Mouse (Mus musculus) CH12.LX (cell line): Measurements from ENCODE around the gene Fkbp6. TPM values are rescaled to one million over a fixed set of nuclear protein-coding genes. Genes with fewer than 3 reads are reported as not detected.

Experiments
- DNase-seq: peaks from one replicate; pipeline ENCODE4 v3.0.0-alpha.2; 2013; ENCODE audit errors: extremely low read depth
- H3K27ac ChIP-seq: 2 replicates; pipeline ENCODE4 v1.5.1; 2012; ENCODE audit warnings: low read depth, mild to moderate bottlenecking, control low read depth, moderate library complexity; ENCODE audit not compliant: insufficient read depth
- H3K27me3 ChIP-seq: replicated peaks from 2 replicates; pipeline ENCODE3; 2012; ENCODE audit warnings: inconsistent platforms
- H3K36me3 ChIP-seq, 2 experiments: replicated peaks in 1 of 2; 2 replicates each; pipeline versions ENCODE3 to v1.6.1; 2012; ENCODE audit warnings: inconsistent platforms in 1 of 2, low read length in 1 of 2, mild to moderate bottlenecking in 1 of 2, mixed read lengths in 1 of 2, moderate library complexity in 1 of 2; ENCODE audit not compliant: control insufficient read depth in 1 of 2, insufficient read depth in 1 of 2
- H3K4me1 ChIP-seq, 2 experiments: 2 replicates each; pipeline ENCODE4 v1.6.1; 2012; ENCODE audit warnings: inconsistent platforms in 1 of 2, moderate library complexity in 1 of 2; ENCODE audit not compliant: insufficient read depth in 2 of 2, control insufficient read depth in 1 of 2
- H3K4me2 ChIP-seq: 2 replicates; pipeline ENCODE4 v1.6.1; 2012; ENCODE audit warnings: low read depth, mild to moderate bottlenecking, control low read depth; ENCODE audit not compliant: poor library complexity, insufficient read depth, severe bottlenecking
- H3K4me3 ChIP-seq, 3 experiments: fragments of 150-350 bp in 1 of 3; sonication (generic) in 1 of 3; replicated peaks in 1 of 3; 2 replicates each; pipeline versions ENCODE3 to v1.5.1; 2011 to 2012; ENCODE audit warnings: low read depth in 2 of 3, low read length in 2 of 3, mild to moderate bottlenecking in 2 of 3, moderate library complexity in 2 of 3, control low read depth in 1 of 3, improper control_type of control experiment in 1 of 3, inconsistent platforms in 1 of 3, mixed read lengths in 1 of 3; ENCODE audit not compliant: poor library complexity in 1 of 3
- H3K79me2 ChIP-seq: replicated peaks from 2 replicates; pipeline ENCODE4 v1.6.1; 2012; ENCODE audit warnings: mild to moderate bottlenecking, moderate library complexity; ENCODE audit not compliant: control insufficient read depth, poor library complexity, insufficient read depth, severe bottlenecking; ENCODE audit errors: extremely low read depth
- H3K9ac ChIP-seq: 2 replicates; pipeline ENCODE4 v1.6.1; 2012; ENCODE audit warnings: low read depth, mild to moderate bottlenecking, control low read depth, moderate library complexity; ENCODE audit not compliant: insufficient read depth
- H3K9me3 ChIP-seq: replicated peaks from 2 replicates; pipeline ENCODE3; 2012; ENCODE audit warnings: low read length, inconsistent platforms, mixed read lengths
- CHD1 ChIP-seq: IDR thresholded peaks from 2 replicates; pipeline ENCODE4 v1.6.1; 2012; ENCODE audit warnings: low read depth, low read length, improper control_type of control experiment, inconsistent platforms
- ELF1 ChIP-seq: IDR thresholded peaks from 2 replicates; pipeline ENCODE4 v1.6.1; 2014; ENCODE audit warnings: low read depth, mild to moderate bottlenecking, inconsistent platforms, low read length, improper control_type of control experiment
- EP300 ChIP-seq: IDR thresholded peaks from 2 replicates; pipeline ENCODE4 v1.6.1; 2011; ENCODE audit warnings: low read length, improper control_type of control experiment
- IRF4 ChIP-seq: IDR thresholded peaks from 2 replicates; pipeline ENCODE4 v1.6.1; 2014; ENCODE audit warnings: low read depth, mild to moderate bottlenecking, inconsistent platforms, low read length, improper control_type of control experiment
- KAT2A ChIP-seq: IDR thresholded peaks from 2 replicates; pipeline ENCODE4 v1.6.1; 2012; ENCODE audit warnings: low read length, improper control_type of control experiment, inconsistent platforms; ENCODE audit not compliant: insufficient replicate concordance
- MAFK ChIP-seq: IDR thresholded peaks from 2 replicates; pipeline ENCODE4 v1.6.1; 2011; ENCODE audit warnings: low read length, improper control_type of control experiment; ENCODE audit not compliant: insufficient replicate concordance
- MAX ChIP-seq: IDR thresholded peaks from 2 replicates; pipeline ENCODE4 v1.6.1; 2011; ENCODE audit warnings: low read length, improper control_type of control experiment
- MAZ ChIP-seq: IDR thresholded peaks from 2 replicates; pipeline ENCODE4 v1.6.1; 2012; ENCODE audit warnings: low read depth, mild to moderate bottlenecking, inconsistent platforms, low read length, improper control_type of control experiment, moderate library complexity
- MXI1 ChIP-seq: IDR thresholded peaks from 2 replicates; pipeline ENCODE4 v1.6.1; 2011; ENCODE audit warnings: mild to moderate bottlenecking, low read depth, low read length, improper control_type of control experiment
- MYC ChIP-seq: IDR thresholded peaks from 2 replicates; pipeline ENCODE4 v1.6.1; 2011; ENCODE audit warnings: low read depth, mild to moderate bottlenecking, improper control_type of control experiment, low read length
- NRF1 ChIP-seq: IDR thresholded peaks from 2 replicates; pipeline ENCODE4 v1.6.1; 2014; ENCODE audit warnings: low read depth, mild to moderate bottlenecking, inconsistent platforms, low read length, improper control_type of control experiment, moderate library complexity
- POLR2AphosphoS2 ChIP-seq: IDR thresholded peaks from 2 replicates; pipeline ENCODE4 v1.6.1; 2011; ENCODE audit warnings: low read depth, low read length, improper control_type of control experiment
- SIN3A ChIP-seq: IDR thresholded peaks from 2 replicates; pipeline ENCODE4 v1.6.1; 2012; ENCODE audit warnings: low read length, improper control_type of control experiment, inconsistent platforms
- TCF12 ChIP-seq: IDR thresholded peaks from 2 replicates; pipeline ENCODE4 v1.6.1; 2014; ENCODE audit warnings: low read depth, mild to moderate bottlenecking, inconsistent platforms, low read length, improper control_type of control experiment
- UBTF ChIP-seq: IDR thresholded peaks from 2 replicates; pipeline ENCODE4 v1.6.1; 2012; ENCODE audit warnings: low read depth, mild to moderate bottlenecking, inconsistent platforms, low read length, improper control_type of control experiment, moderate library complexity
- USF1 ChIP-seq: IDR thresholded peaks from 2 replicates; pipeline ENCODE4 v1.6.1; 2014; ENCODE audit warnings: low read depth, mild to moderate bottlenecking, inconsistent platforms, low read length, improper control_type of control experiment
- USF2 ChIP-seq: conservative IDR thresholded peaks from 2 replicates; pipeline ENCODE4 v1.6.1; 2011; ENCODE audit warnings: low read depth, low read length, improper control_type of control experiment
- ZC3H11A ChIP-seq: IDR thresholded peaks from 2 replicates; pipeline ENCODE4 v1.6.1; 2012; ENCODE audit warnings: low read depth, mild to moderate bottlenecking, inconsistent platforms, low read length, improper control_type of control experiment
- ZKSCAN1 ChIP-seq: IDR thresholded peaks from 2 replicates; pipeline ENCODE4 v1.6.1; 2012; ENCODE audit warnings: low read depth, inconsistent platforms, low read length, improper control_type of control experiment, borderline replicate concordance
- dilution Hi-C: fragments of 300-500 bp; cut with MboI; formaldehyde crosslinking; loops from 2 replicates; pipeline ENCODE4 v1.14.3; 2020; ENCODE audit warnings: low sequenced_read_pairs; ENCODE audit not compliant: extremely low pct_unique_long_range_greater_than_20kb, extremely low pct_ligation_motif_present
- in situ Hi-C: fragments of 300-500 bp; cut with MboI; formaldehyde crosslinking; loops from 3 replicates; pipeline ENCODE4 v1.14.3; 2019; ENCODE audit warnings: low sequenced_read_pairs, low pct_ligation_motif_present, low pct_unique_long_range_greater_than_20kb, mixed read lengths
- polyA plus RNA-seq: library from polyadenylated mRNA; unstranded; fragments of >175 nt; gene quantifications from 2 replicates; pipeline ENCODE4 v1.2.1, GENCODE M21; 2012; ENCODE audit warnings: low read depth; ENCODE audit not compliant: insufficient read length
- total RNA-seq, 2 experiments: library from RNA; depleted of rRNA; stranded (reverse); fragments of 300-350 nt in 1 of 2; fragments of >200 nt in 1 of 2; gene quantifications; 2 replicates each; pipeline ENCODE4 v1.2.3; 2012 to 2014

Fkbp6 gene
- total and polyA plus RNA-seq, 3 experiments, result not detected

DNA sequence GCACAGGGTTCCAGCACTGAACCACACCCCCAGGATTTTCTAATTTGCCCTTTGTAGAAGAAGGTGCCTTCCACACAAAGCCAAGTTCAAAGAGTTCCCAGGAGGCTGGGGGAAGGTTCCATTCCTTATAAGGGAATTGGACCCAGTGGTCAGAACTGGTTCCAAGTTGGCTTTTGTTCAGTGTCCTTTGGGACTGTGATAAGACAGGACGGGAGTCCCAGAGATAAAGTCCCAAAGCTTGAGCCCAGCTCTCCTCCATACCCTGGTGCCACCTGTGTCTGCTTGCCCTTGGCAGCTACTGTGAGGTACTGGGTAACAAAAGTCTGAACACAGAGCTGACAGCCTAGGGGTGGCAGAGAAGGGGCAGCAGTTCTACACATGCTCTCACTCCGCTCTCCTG lies 9.9 kb upstream of the Fkbp6 start:
- H3K9ac ChIP-seq, result no peak overlapping the region
- no peak for TF ChIP-seq IRF4
- TF ChIP-seq, all 38 proteins: peak for 0
- dilution Hi-C loops (no loop called here), in situ Hi-C loops (no loop called here)
- Histone ChIP-seq H3K4me2 (no peak overlapping the region), H3K9me3 (peaks cover 4% of the 10 kb centered on the region), H3K36me3 (no peaks in the 10 kb centered on the region), H3K4me3 (no peak overlapping the region), H3K27ac (no peak overlapping the region), H3K4me1 (no peaks in the 10 kb centered on the region), H3K79me2 (no peaks in the 10 kb centered on the region), H3K27me3 (peaks cover 46% of the 10 kb centered on the region)
- DNase-seq, result no peak

DNA sequence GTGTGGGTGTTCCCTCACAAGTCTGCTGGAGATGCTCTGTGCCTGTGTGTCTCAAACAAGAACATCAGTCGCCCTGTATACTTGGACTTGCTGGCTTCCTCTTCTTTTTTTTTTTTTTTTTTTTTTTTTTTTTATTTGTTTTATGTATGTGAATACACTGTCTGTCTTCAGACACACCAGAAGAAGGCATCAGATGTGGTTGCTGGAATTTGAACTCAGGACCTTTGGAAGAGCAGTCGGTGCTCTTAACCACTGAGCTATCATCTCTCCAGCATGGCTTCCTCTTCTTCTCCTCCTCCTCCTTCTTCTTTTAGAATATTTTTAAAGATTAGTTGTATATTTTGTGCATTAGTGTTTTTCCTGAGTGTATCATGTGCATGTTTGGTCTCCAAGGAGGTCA lies 7.7 kb upstream of the Fkbp6 start:
- in situ Hi-C loops, result no loop called here
- H3K9ac ChIP-seq, result no peak overlapping the region
- H3K36me3 ChIP-seq, result no peaks in the 10 kb centered on the region

DNA sequence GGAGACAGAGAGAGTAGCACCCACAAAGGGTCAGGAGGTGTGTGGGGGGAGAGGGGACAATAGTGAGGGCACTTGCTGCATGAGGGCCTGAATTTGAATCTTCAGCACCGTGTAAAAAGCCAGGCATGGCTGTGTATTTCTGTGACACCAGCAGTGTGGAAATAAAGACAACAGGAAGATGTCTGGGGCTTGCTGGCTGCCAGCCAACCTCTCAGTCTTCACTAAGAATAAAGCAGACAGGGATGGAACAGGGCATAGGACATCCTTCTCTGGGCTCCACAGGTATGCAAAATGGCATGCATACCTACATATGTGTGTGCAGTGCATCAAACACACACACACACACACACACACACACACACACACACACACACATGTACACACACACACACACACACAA lies 6.2 kb upstream of the Fkbp6 start:
- no peak for TF ChIP-seq USF1
- no peak for TF ChIP-seq ELF1
- TF ChIP-seq EP300, result no peak
- no peak for TF ChIP-seq ZKSCAN1
- no peak for TF ChIP-seq MYC
- no peak for TF ChIP-seq MAFK
- no peak for TF ChIP-seq KAT2A
- no peak for TF ChIP-seq MAX
- no peak for TF ChIP-seq UBTF
- no peak for TF ChIP-seq CHD1
- TF ChIP-seq NRF1, result no peak
- no peak for TF ChIP-seq TCF12
- no peak for TF ChIP-seq ZC3H11A
- TF ChIP-seq MXI1, result no peak
- TF ChIP-seq SIN3A, result no peak
- no peak for TF ChIP-seq POLR2AphosphoS2
- TF ChIP-seq USF2, result no peak
- dilution Hi-C loops, result no loop called here
- peaks cover 4% of the 10 kb centered on the region for H3K9me3 ChIP-seq
- no peak overlapping the region for H3K4me2 ChIP-seq
- H3K4me3 ChIP-seq, result no peak overlapping the region
- no peaks in the 10 kb centered on the region for H3K79me2 ChIP-seq
- no peak overlapping the region for H3K9ac ChIP-seq
- H3K27me3 ChIP-seq, result peaks cover 59% of the 10 kb centered on the region
- DNase-seq, result no peak
- peaks cover 0 to 3% of the 10 kb centered on the region in 2 experiments; a peak in 1 of 4 replicates for H3K4me1 ChIP-seq
- no peaks in the 10 kb centered on the region for H3K36me3 ChIP-seq
- H3K27ac ChIP-seq, result no peak overlapping the region
- in situ Hi-C loops, result no loop called here

More for the DNA sequence above, 7.7 kb upstream of the Fkbp6 start:
- no peak for DNase-seq
- Histone ChIP-seq H3K79me2 (no peaks in the 10 kb centered on the region), H3K9me3 (peaks cover 4% of the 10 kb centered on the region), H3K27me3 (peaks cover 52% of the 10 kb centered on the region), H3K27ac (no peak overlapping the region), H3K4me1 (no peaks in the 10 kb centered on the region), H3K4me3 (no peak overlapping the region), H3K4me2 (no peak overlapping the region)
- TF ChIP-seq USF2 (no peak), USF1 (no peak), SIN3A (no peak), CHD1 (no peak), ZC3H11A (no peak), MAZ (no peak), MXI1 (no peak)
- dilution Hi-C loops, result no loop called here
